Mouse (Mus musculus): ENCODE results near the gene Epop.

The Epop gene

GRCm38 (mm10) chr11:97628568-97629518 is 659 bp downstream of the Epop start:
- peak in 1 of 2 experiments; percentile 56 for DNase-seq

- DNase-seq = no peak
Measured at GRCm38 (mm10) chr11:97628303-97628567, 1.3 kb downstream of the Epop start.

GRCm38 (mm10) chr11:97627556-97628302 is 1.8 kb downstream of the Epop start:
- no peak for DNase-seq

GRCm38 (mm10) chr11:97626850-97627249 is 2.7 kb downstream of the Epop start:
- peak in 1 of 2 experiments; percentile 61 for DNase-seq

GRCm38 (mm10) chr11:97626431-97626830 is 3.1 kb downstream of the Epop start:
- no peak for DNase-seq

- DNase-seq = no peak
Measured at GRCm38 (mm10) chr11:97625551-97625950, 4.0 kb downstream of the Epop start.

- DNase-seq = no peak
Measured at GRCm38 (mm10) chr11:97623166-97623565, 6.3 kb downstream of the Epop start.

GRCm38 (mm10) chr11:97622440-97622839 is 7.1 kb downstream of the Epop start:
- peak; percentile 63 to 67 for DNase-seq

- peak; percentile 95 to 96 for DNase-seq
Measured at GRCm38 (mm10) chr11:97619391-97619795, 10.1 kb downstream of the Epop start.

GRCm38 (mm10) chr11:97618368-97618767 is 11.1 kb downstream of the Epop start:
- peak; percentile 57 to 84 for DNase-seq

- DNase-seq = no peak
Measured at GRCm38 (mm10) chr11:97615276-97615675, 14.2 kb downstream of the Epop start.

- peak; percentile 51 to 79 for DNase-seq
Measured at GRCm38 (mm10) chr11:97611076-97611475, 18.4 kb downstream of the Epop start.

GRCm38 (mm10) chr11:97609743-97610142 is 19.8 kb downstream of the Epop start:
- DNase-seq = no peak

- DNase-seq = no peak
Measured at GRCm38 (mm10) chr11:97608933-97609332, 20.6 kb downstream of the Epop start.

GRCm38 (mm10) chr11:97607056-97607725 is 22.3 kb downstream of the Epop start:
- no peak for DNase-seq

- DNase-seq = peak; percentile 60 to 70
Measured at GRCm38 (mm10) chr11:97603891-97604290, 25.6 kb downstream of the Epop start.

GRCm38 (mm10) chr11:97602223-97602622 is 27.3 kb downstream of the Epop start:
- DNase-seq = no peak

- no peak for DNase-seq
Measured at GRCm38 (mm10) chr11:97599104-97599503, 30.4 kb downstream of the Epop start.

GRCm38 (mm10) chr11:97597945-97598691 is 31.4 kb downstream of the Epop start:
- DNase-seq = no peak

- peak in 1 of 2 experiments; percentile 21 for DNase-seq
Measured at GRCm38 (mm10) chr11:97594136-97594535, 35.4 kb downstream of the Epop start.

- DNase-seq = no peak
Measured at GRCm38 (mm10) chr11:97591910-97592309, 37.6 kb downstream of the Epop start.

GRCm38 (mm10) chr11:97590227-97590960 is 39.1 kb downstream of the Epop start:
- no peak for DNase-seq
